Mouse (Mus musculus): ENCODE measurements at regions not wholly inside any gene's neighbourhood (a gene's known extent, or its start where the extent isn't known, plus 50 kb on each side); places are given as distances from the start of the nearest gene placed in this dataset.
A peak's percentile ranks its signal among the peaks of the same experiment; 100 is the strongest.

DNA sequence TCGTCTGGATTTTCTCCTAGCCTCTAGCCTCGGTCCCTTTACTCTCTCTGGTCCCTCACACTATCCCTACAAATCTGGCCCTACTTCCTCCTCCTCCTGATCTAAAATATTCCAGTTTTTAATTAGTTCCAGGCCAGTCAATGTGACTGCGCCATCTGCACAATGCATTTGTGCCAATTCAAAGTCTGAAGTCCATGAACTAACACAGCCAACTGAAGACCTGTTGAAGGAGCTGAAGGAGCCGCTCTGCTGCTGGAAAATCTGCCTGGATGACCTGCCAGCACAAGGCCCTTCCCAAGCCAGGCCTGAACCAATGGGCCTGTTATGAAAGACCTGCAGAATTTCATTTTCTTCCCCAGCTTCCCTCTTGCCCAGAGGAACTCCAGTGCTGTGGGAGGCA is 197.9 kb upstream of the Mctp2 start:
- Histone ChIP-seq H3K4me2 (replicated peaks) (no peak overlapping the region), H3K9ac (replicated peaks) (no peak overlapping the region), H3K4me3 (no peak overlapping the region), H3K36me3 (no peaks in the 10 kb centered on the region), H3K9me3 (no peaks in the 10 kb centered on the region), H3K4me1 (0 out of 2 replicates have a peak, but pooled peaks cover 7% of the 10 kb centered on the region), H3K27me3 (no peaks in the 10 kb centered on the region), H3K27ac (replicated peaks) (no peak overlapping the region)
- 74% methylated on average over 4 of the region's 4 CpGs for WGBS
- peak; percentile 43; the same call in 1 of the 2 replicates for ATAC-seq (replicated peaks)

DNA sequence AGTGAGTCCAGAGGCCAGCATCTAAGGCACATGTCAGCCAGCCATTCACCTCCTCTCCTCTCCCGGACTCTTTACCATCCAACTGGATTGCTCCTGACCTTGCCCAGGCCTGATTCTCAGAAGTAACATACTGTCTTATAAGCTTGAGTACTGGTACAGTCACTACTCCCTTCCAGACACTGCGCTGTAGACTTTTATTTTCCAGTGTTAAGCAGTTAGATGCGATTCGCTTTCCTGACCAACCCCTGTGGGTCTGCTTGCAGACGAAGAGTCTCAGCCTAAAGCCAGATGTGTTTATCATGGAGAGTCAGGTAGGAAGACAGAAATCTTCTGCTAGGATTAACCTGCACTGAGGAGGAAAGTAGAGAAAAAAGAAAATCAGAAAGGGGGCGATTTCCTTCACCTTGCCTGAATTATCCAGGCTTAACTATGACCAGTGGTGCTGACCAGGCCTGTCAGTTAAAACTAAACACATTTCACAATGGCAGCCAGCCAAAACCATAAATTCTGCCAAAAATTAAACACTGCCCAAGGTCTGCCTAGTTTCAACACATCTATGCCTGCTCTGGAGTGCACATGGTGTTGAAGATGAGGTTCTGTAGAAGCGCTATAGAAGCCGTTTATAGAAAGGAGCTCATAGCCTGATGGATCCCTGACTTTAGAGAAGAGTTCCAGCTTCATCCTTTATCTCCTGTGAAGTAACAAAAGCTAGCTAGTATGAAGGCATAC is 199.5 kb upstream of the Mctp2 start:
- ATAC-seq (replicated peaks), result no peak
- 92% methylated on average over 8 of the region's 8 CpGs for WGBS
- Histone ChIP-seq H3K36me3 (no peaks in the 10 kb centered on the region), H3K9ac (replicated peaks) (no peak overlapping the region), H3K4me3 (no peak overlapping the region), H3K4me2 (replicated peaks) (no peak overlapping the region), H3K4me1 (0 out of 2 replicates have a peak, but pooled peaks cover 7% of the 10 kb centered on the region), H3K9me3 (no peaks in the 10 kb centered on the region), H3K27ac (replicated peaks) (no peak overlapping the region), H3K27me3 (no peaks in the 10 kb centered on the region)

DNA sequence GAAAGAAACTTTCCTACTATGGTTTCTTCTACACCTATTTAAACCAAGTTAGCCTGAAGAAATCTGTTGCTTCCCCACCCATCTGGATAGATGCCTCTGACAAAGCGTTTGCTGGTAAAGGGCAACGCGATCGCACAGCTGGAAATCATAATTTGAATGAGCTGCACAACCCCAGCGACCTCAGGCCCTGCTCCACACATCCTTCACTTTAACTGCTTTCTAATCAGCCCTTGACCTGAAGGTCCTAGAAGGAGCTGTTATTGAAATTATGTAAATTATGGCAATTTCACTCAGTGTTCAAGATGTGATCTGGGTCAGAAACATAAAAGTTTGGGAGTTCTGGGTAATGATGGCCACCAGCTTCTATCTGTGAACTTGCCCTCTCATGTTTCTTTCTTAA is 201.5 kb upstream of the Mctp2 start:
- H3K9ac ChIP-seq (replicated peaks), result no peak overlapping the region
- H3K27me3 ChIP-seq, result no peaks in the 10 kb centered on the region
- ATAC-seq (replicated peaks), result no peak
- WGBS, result 48% methylated on average over 5 of the region's 5 CpGs
- 0 out of 2 replicates have a peak, but pooled peaks cover 7% of the 10 kb centered on the region for H3K4me1 ChIP-seq
- H3K27ac ChIP-seq (replicated peaks), result no peak overlapping the region
- H3K4me3 ChIP-seq, result no peak overlapping the region
- no peaks in the 10 kb centered on the region for H3K9me3 ChIP-seq
- no peak overlapping the region for H3K4me2 ChIP-seq (replicated peaks)
- H3K36me3 ChIP-seq, result no peaks in the 10 kb centered on the region

DNA sequence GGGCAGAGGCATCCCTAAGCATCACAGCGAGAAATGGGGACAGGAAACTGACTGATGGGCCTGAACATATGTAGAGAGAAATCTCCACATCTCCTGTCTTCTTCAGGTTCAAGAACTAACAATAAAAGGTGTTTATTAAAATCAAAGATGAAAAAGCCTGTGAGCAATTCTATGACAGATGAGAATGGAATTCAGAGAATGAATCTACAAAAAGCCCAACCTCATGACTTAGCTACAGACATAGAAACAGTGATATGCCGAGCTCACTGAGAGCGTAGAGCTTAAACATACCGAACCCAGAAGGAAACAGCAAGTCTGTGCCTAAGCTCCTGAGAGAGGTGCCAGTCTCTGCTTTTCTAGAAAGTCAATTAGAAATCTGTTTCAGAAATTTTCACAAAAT is 203.7 kb upstream of the Mctp2 start:
- Histone ChIP-seq H3K27ac (replicated peaks) (no peak overlapping the region), H3K27me3 (no peaks in the 10 kb centered on the region), H3K9ac (replicated peaks) (no peak overlapping the region), H3K4me3 (no peak overlapping the region), H3K4me1 (no peaks in the 10 kb centered on the region), H3K4me2 (replicated peaks) (no peak overlapping the region), H3K36me3 (no peaks in the 10 kb centered on the region), H3K9me3 (no peaks in the 10 kb centered on the region)
- 88% methylated on average over 4 of the region's 4 CpGs for WGBS
- ATAC-seq (replicated peaks), result no peak

DNA sequence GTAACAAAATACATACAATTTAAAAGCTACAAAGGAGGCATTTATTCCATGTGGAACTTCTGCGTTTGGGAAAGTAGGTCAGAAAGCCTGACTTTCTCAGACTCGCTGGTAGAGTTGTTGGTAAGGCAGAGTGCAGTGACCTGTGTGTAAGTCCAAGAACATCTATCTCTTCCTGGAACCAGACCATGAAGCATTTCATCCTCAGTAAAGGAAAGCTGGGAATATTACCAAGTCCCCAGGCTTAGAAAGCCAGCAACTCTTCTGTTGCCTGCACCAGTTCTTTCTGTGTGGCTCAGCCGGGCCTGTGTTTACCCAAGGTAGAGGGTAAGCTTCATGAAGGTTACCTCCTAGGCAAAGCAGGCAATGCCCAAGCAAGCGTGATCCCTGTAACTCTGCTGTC is 207.0 kb upstream of the Mctp2 start:
- Histone ChIP-seq H3K4me1 (no peaks in the 10 kb centered on the region), H3K4me3 (no peak overlapping the region), H3K36me3 (no peaks in the 10 kb centered on the region), H3K4me2 (replicated peaks) (no peak overlapping the region), H3K27me3 (no peaks in the 10 kb centered on the region), H3K27ac (replicated peaks) (no peak overlapping the region), H3K9me3 (no peaks in the 10 kb centered on the region), H3K9ac (replicated peaks) (no peak overlapping the region)
- ATAC-seq (replicated peaks), result no peak
- WGBS, result 91% methylated on average over 4 of the region's 4 CpGs

DNA sequence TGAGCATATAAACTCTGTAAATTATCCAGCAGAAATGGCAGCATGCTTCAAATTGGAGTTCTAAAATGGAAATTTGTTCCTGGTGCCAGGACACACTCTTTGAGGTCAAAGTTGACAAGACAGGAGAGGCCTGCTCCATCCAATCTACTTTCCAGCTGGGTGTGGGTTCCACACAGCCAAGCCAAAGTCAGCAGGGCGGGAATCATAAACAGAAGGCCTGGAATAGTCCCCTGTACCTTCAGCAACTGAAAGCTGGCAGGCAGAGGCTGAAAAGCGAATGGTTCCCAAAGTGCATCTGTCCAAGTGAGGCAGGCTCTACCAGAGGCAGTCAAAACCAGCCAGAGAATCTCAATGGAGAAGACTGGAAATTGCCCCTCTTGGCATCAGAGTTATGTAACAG is 208.4 kb upstream of the Mctp2 start:
- ATAC-seq (replicated peaks), result no peak
- H3K9ac ChIP-seq (replicated peaks), result no peak overlapping the region

DNA sequence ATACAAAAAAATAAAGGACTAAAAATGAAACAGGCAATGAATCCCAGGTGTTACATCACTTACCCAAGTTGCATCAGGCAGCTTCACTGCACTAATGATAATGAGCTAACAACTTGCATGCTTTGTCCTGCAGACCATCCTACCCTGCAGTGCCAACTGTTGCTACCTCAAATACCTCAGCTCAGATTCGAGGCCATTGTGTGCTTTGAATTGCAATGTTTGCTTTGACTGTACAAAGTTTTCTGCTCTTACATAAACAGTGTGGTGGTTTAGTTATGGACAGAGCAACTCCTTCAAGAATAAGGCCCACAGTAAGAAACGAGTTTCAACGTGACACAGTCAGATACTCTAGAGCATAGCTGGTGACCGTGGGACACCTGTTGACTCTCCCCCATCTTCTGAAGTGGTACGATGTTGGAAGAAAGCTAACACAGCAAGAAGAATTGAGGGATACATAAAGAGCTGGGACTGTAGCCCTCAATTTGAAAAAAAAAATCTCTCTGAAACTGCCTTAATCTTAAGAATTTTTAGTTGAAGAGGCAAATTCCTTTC is 212.1 kb upstream of the Mctp2 start:
- no peak overlapping the region for H3K4me2 ChIP-seq (replicated peaks)
- no peak overlapping the region for H3K9ac ChIP-seq (replicated peaks)
- ATAC-seq (replicated peaks), result no peak
- H3K36me3 ChIP-seq, result no peaks in the 10 kb centered on the region
- H3K27ac ChIP-seq (replicated peaks), result no peak overlapping the region
- no peaks in the 10 kb centered on the region for H3K4me1 ChIP-seq
- no peaks in the 10 kb centered on the region for H3K27me3 ChIP-seq
- H3K9me3 ChIP-seq, result no peaks in the 10 kb centered on the region
- no peak overlapping the region for H3K4me3 ChIP-seq
- 50% methylated on average over 5 of the region's 5 CpGs for WGBS

More for the DNA sequence above, 208.4 kb upstream of the Mctp2 start:
- H3K27me3 ChIP-seq, result no peaks in the 10 kb centered on the region
- no peak overlapping the region for H3K27ac ChIP-seq (replicated peaks)
- no peaks in the 10 kb centered on the region for H3K36me3 ChIP-seq
- WGBS, result 91% methylated on average over 2 of the region's 2 CpGs
- H3K4me1 ChIP-seq, result no peaks in the 10 kb centered on the region
- H3K4me2 ChIP-seq (replicated peaks), result no peak overlapping the region
- no peaks in the 10 kb centered on the region for H3K9me3 ChIP-seq
- H3K4me3 ChIP-seq, result no peak overlapping the region

DNA sequence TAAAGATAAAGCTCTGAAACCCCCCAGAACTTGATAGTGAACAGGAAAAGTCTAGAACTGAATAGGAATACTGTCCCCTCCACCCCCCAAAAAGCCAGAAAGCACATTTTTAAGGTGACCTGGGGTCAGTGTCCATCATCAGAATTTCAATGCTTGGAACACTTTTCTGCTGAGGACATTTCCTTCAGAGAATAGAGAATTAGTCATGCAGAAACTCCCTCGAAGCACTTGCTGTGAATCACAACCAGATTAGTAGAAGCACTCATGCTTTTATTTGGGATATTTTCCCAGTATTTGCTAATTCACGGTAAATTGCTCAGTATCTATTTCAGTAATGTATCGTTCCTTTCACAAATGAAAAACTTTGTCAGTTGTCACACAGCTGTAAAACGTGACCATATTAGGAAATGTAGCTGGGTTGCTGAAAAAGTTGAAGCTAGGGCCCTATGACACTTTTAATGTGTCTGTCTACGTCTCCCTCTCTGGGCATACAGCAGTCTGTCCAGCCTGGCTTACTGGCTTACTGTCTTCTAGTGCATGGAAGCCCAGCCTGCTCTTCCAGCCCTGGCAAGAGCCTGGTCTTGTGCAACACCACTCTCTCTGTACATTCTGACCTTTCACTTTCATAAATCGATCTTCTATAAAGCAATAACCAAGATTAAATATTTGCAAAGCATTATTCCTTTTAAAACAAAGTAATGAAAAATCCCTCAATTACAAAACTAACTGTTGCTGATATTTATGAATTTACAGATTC is 213.1 kb upstream of the Mctp2 start:
- no peak overlapping the region for H3K4me3 ChIP-seq
- H3K4me2 ChIP-seq (replicated peaks), result no peak overlapping the region
- H3K27ac ChIP-seq (replicated peaks), result no peak overlapping the region
- no peaks in the 10 kb centered on the region for H3K4me1 ChIP-seq
- H3K36me3 ChIP-seq, result no peaks in the 10 kb centered on the region
- ATAC-seq (replicated peaks), result no peak
- no peaks in the 10 kb centered on the region for H3K27me3 ChIP-seq
- H3K9me3 ChIP-seq, result no peaks in the 10 kb centered on the region
- H3K9ac ChIP-seq (replicated peaks), result no peak overlapping the region
- WGBS, result 36% methylated on average over 6 of the region's 6 CpGs

DNA sequence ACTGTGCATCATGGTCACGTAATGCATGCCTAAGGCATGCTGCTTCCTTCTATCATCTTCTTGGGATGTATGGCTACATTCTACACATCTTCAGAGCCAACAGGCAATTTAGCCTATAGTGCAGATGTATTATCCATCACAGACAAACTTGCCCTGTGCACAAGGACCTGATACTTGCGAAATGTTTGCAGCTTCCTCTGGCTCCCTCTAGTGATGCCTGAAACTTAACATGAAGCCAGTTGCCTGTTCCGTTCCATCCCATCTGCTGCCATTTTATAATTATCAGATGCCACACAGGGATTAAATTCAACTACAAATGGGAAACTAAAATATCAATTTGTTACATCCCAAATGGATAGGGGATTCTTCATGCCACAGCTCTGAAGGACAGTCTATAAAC is 222.5 kb upstream of the Mctp2 start:
- no peaks in the 10 kb centered on the region for H3K4me1 ChIP-seq
- no peaks in the 10 kb centered on the region for H3K36me3 ChIP-seq
- H3K9me3 ChIP-seq, result no peaks in the 10 kb centered on the region
- H3K4me2 ChIP-seq (replicated peaks), result no peak overlapping the region
- no peak for ATAC-seq (replicated peaks)
- H3K9ac ChIP-seq (replicated peaks), result no peak overlapping the region
- H3K4me3 ChIP-seq, result no peak overlapping the region
- no peaks in the 10 kb centered on the region for H3K27me3 ChIP-seq
- 83% methylated on average over 3 of the region's 3 CpGs for WGBS
- no peak overlapping the region for H3K27ac ChIP-seq (replicated peaks)

DNA sequence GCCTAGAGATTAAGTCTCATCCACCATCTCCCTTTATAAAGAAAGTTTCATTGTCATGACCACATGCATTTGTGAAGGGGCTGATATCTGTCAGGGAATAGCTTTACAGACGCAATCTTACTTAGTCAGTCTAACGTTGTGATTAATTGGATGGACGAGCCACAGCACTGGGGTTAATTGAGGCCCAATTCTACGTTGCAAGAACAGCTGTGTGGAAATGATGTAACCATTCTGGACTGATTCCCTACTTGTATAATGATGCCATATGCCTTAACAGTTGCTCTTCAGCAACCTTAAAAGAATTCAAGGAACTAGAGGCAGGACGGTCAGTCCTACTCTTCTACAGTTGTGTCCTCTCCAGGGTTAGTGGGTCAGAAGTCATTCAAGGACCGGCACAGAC is 231.9 kb upstream of the Mctp2 start:
- H3K36me3 ChIP-seq, result no peaks in the 10 kb centered on the region
- 43% methylated on average over 6 of the region's 6 CpGs for WGBS
- H3K9me3 ChIP-seq, result no peaks in the 10 kb centered on the region
- peaks cover 11% of the 10 kb centered on the region for H3K4me1 ChIP-seq
- H3K4me3 ChIP-seq, result no peak overlapping the region
- no peaks in the 10 kb centered on the region for H3K27me3 ChIP-seq
- no peak overlapping the region for H3K4me2 ChIP-seq (replicated peaks)
- H3K27ac ChIP-seq (replicated peaks), result no peak overlapping the region
- ATAC-seq (replicated peaks), result no peak
- H3K9ac ChIP-seq (replicated peaks), result no peak overlapping the region

DNA sequence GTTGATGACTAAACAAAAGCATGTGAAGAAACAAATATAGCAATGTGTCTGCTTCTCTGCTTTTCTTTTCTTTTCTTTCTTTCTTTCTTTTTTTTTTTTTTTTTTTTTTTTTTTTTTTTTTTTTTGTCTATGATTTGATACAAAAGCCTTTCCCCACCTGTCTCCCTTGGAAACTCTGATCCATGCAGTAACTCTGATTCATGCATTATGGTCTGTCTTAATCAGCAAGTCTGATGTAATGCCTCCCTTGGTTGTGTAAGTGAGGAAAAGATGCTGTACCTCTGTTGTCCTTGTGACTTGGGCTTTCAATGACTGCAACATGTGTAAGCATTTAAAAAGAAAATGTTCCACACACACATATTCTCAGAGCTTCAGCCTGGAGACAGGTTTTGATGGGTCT is 233.5 kb upstream of the Mctp2 start:
- Histone ChIP-seq H3K27me3 (no peaks in the 10 kb centered on the region), H3K36me3 (no peaks in the 10 kb centered on the region), H3K9me3 (no peaks in the 10 kb centered on the region), H3K9ac (replicated peaks) (no peak overlapping the region), H3K4me3 (no peak overlapping the region), H3K4me1 (peaks cover 17% of the 10 kb centered on the region), H3K4me2 (replicated peaks) (no peak overlapping the region), H3K27ac (replicated peaks) (no peak overlapping the region)
- no peak for ATAC-seq (replicated peaks)

DNA sequence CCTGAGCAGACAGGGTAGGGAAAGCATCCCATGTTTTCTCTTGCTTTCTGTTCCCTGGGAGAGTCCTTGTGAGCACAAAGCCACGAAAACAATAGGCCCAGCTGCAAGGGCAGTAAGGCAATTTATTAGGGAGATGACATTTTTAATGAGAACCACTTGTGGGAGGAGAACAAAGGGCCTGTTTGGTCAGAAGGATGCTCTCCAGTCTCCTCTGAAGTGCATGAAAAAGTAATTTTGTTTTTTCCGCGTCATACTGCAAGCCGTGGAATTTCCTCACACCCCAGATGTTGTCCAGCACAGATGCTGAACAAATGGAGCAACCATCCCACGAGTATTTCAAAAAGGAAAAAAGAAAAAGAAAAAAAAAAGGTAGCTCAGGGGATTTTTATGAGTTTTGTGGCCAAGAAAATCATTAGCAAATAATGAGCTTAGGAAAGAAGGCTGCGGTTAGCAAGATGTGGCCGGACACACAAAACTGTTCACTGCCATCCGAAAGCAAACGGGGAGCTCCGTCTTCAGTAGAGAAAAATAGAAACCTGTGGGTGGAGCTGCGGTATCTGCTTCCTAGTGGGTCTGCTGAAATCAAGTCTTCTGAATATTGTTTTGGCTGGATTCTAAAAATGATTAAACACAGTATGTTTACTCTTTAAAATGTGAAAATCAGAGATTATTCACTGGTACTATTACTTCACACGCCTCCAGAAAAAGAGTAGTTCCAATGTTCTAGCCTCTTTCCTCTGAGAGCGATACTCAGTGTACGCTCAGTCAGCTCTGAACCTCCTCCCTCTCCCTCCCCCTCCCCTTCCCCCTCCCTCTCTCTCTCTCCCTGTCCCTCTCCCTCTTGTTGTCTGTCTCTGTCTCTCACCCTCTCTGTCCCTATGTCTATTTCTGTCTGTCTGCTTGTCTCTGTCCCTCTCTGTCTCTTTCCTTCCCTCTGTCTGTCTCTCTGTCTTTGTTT is 235.4 kb upstream of the Mctp2 start:
- H3K9me3 ChIP-seq, result no peaks in the 10 kb centered on the region
- H3K27ac ChIP-seq (replicated peaks), result peak overlapping the region; percentile 6; the same call in 1 of the 2 replicates
- no peaks in the 10 kb centered on the region for H3K27me3 ChIP-seq
- ATAC-seq (replicated peaks), result no peak
- no peak overlapping the region for H3K9ac ChIP-seq (replicated peaks)
- H3K4me3 ChIP-seq, result no peak overlapping the region
- 28% methylated on average over 14 of the region's 14 CpGs for WGBS
- peaks cover 17% of the 10 kb centered on the region for H3K4me1 ChIP-seq
- H3K4me2 ChIP-seq (replicated peaks), result no peak overlapping the region
- H3K36me3 ChIP-seq, result no peaks in the 10 kb centered on the region

Measured in forebrain, embryonic 15.5 days (tissue).